Mouse (Mus musculus) erythroid progenitor cell, adult 5-6 weeks (primary cell): ENCODE data around the gene Ccdc113. TPM values are rescaled to one million over a fixed set of nuclear protein-coding genes. Genes with fewer than 3 reads are reported as not detected.
"Not testable (repeated sequence)": the region's sequence is repeated elsewhere in the genome, so short reads cannot be mapped to it uniquely, and the experiment has no call there.

Experiments
- ATAC-seq: replicated peaks from 2 replicates; pipeline ENCODE4 v1.8.0; 2016; ENCODE audit warnings: moderate number of reproducible peaks, mild to moderate bottlenecking, moderate TSS enrichment, inconsistent platforms; ENCODE audit not compliant: poor library complexity, low FRiP score, severe bottlenecking
- total RNA-seq, 2 experiments: library from RNA; stranded (forward) in 1 of 2; stranded (reverse) in 1 of 2; fragments of 150-400 nt in 1 of 2; fragments of 186-747, 209-891 nt in 1 of 2; gene quantifications; 2 replicates each; pipeline versions ENCODE4 v1.2.3 to v1.2.4; 2015 to 2017; ENCODE audit warnings: low replicate concordance in 2 of 2

The Ccdc113 gene
- total RNA-seq, 2 experiments from 2014 or later, result not detected

- no peak for ATAC-seq
Measured at GRCm38 (mm10) chr8:95595131-95595530, 61.2 kb downstream of the Ccdc113 start.

GRCm38 (mm10) chr8:95596841-95597241 is 63.0 kb downstream of the Ccdc113 start:
- ATAC-seq, result no peak

DNA sequence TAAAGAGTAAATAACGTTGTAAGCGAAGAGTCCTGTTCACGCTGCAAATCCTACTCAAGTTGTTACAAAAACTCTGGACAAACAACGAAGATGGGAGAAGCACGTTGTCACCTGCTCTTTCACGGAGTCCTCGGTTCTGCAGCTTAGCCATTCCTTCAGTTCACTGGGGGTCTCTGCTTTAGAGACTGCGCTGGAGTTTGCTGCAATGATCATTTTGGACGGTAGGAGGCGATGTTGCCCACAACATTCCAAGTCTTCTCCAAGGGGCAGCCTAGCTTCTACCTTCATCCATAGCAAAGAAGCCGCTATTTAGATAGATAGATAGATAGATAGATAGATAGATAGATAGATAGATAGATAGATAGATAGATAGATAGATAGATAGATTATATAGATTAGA is 66.0 kb downstream of the Ccdc113 start:
- 0 out of 2 replicates have a peak, but pooled peaks have one; percentile 67 for ATAC-seq

DNA sequence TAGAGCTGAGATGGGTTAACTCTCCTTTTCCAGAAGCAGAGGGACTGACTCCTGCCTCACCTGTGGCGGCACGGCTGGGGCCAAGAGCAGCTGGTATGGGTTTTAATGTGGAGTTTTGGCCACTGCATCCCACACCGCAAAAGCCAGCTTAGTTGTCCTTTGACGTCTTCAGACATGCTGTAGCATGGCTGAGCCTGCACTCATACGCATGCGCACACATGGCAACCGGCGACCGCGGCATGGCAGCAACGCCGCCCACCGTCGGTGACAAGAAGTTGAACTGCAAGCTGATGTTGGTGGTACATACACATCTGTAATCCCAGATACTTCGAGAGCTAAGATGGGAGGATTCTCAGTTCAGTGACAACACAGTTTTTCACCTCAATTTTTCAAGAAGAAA is 67.4 kb downstream of the Ccdc113 start:
- no peak for ATAC-seq

GRCm38 (mm10) chr8:95602168-95602567 is 68.3 kb downstream of the Ccdc113 start:
- ATAC-seq, result no peak

DNA sequence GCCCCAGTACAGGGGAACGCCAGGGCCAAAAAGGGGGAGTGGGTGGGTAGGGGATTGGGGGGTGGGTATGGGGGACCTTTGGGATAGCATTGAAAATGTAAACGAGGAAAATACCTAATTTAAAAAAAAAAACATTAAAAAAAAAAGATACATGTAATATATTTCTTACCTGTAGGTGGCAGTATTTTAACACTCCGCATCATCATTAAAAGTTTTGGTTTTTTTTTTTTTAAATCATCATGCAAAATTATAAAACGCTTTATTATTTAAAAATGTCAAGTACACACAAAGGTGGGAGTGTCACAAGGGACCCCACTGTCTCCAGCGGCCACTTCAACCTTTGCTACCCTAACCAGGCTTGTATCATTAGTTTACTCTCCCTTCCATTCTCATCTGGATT is 72.6 kb downstream of the Ccdc113 start:
- ATAC-seq, result not testable (repeated sequence)

- no peak for ATAC-seq
Measured at GRCm38 (mm10) chr8:95607210-95607609, 73.3 kb downstream of the Ccdc113 start.

Other genes with a start within 250 kb of the Ccdc113 start
- gene Cngb1, start 227.5 kb upstream of the Ccdc113 start, total RNA-seq (2015; ENCODE audit: low replicate concordance), result not detected in 2 replicates
- gene Cngb1, start 227.5 kb upstream of the Ccdc113 start, total RNA-seq (2017; ENCODE audit: low replicate concordance), result not detected in 2 replicates
- gene Tepp, start 223.5 kb upstream of the Ccdc113 start, total RNA-seq (2015; ENCODE audit: low replicate concordance), result not detected in 2 replicates
- gene Tepp, start 223.5 kb upstream of the Ccdc113 start, total RNA-seq (2017; ENCODE audit: low replicate concordance), result not detected in 2 replicates
- gene Zfp319, start 202.1 kb upstream of the Ccdc113 start, total RNA-seq (2015; ENCODE audit: low replicate concordance), result 0.36 and 0.42 TPM in 2 replicates
- 0.39 and 0.61 TPM in 2 replicates for gene Zfp319, start 202.1 kb upstream of the Ccdc113 start, total RNA-seq (2017; ENCODE audit: low replicate concordance)
- gene Usb1, start 201.8 kb upstream of the Ccdc113 start, total RNA-seq (2015; ENCODE audit: low replicate concordance), result 5.4 and 13.0 TPM in 2 replicates
- 2.3 TPM in 1 of 2 replicates, not detected in the other for gene Usb1, start 201.8 kb upstream of the Ccdc113 start, total RNA-seq (2017; ENCODE audit: low replicate concordance)
- not detected in 2 replicates for gene Mmp15, start 181.8 kb upstream of the Ccdc113 start, total RNA-seq (2015; ENCODE audit: low replicate concordance)
- not detected in 2 replicates for gene Mmp15, start 181.8 kb upstream of the Ccdc113 start, total RNA-seq (2017; ENCODE audit: low replicate concordance)
- gene Cfap20, start 99.2 kb upstream of the Ccdc113 start, total RNA-seq (2015; ENCODE audit: low replicate concordance), result 30.2 and 44.3 TPM in 2 replicates
- 13.2 and 20.3 TPM in 2 replicates for gene Cfap20, start 99.2 kb upstream of the Ccdc113 start, total RNA-seq (2017; ENCODE audit: low replicate concordance)
- 22.2 and 69.9 TPM in 2 replicates for gene Csnk2a2, start 44.0 kb upstream of the Ccdc113 start, total RNA-seq (2015; ENCODE audit: low replicate concordance)
- gene Csnk2a2, start 44.0 kb upstream of the Ccdc113 start, total RNA-seq (2017; ENCODE audit: low replicate concordance), result 28.4 and 33.0 TPM in 2 replicates
- gene Prss54, start 42.3 kb downstream of the Ccdc113 start, total RNA-seq (2015; ENCODE audit: low replicate concordance), result not detected in 2 replicates
- not detected in 2 replicates for gene Prss54, start 42.3 kb downstream of the Ccdc113 start, total RNA-seq (2017; ENCODE audit: low replicate concordance)
- 18.9 and 34.6 TPM in 2 replicates for gene Gins3, start 99.4 kb downstream of the Ccdc113 start, total RNA-seq (2015; ENCODE audit: low replicate concordance)
- 41.4 and 54.2 TPM in 2 replicates for gene Gins3, start 99.4 kb downstream of the Ccdc113 start, total RNA-seq (2017; ENCODE audit: low replicate concordance)
- gene Ndrg4, start 142.9 kb downstream of the Ccdc113 start, total RNA-seq (2015; ENCODE audit: low replicate concordance), result not detected in 2 replicates
- 0.26 TPM in 1 of 2 replicates, not detected in the other for gene Ndrg4, start 142.9 kb downstream of the Ccdc113 start, total RNA-seq (2017; ENCODE audit: low replicate concordance)
- 6.8 and 8.8 TPM in 2 replicates for gene Setd6, start 181.8 kb downstream of the Ccdc113 start, total RNA-seq (2015; ENCODE audit: low replicate concordance)
- gene Setd6, start 181.8 kb downstream of the Ccdc113 start, total RNA-seq (2017; ENCODE audit: low replicate concordance), result 16.6 and 17.5 TPM in 2 replicates